ENCODE assay signal across 6 mouse cellular contexts in genomic region chr5:105148062-105148461, GRCm38 (mm10). TPM values are rescaled to one million over a fixed set of nuclear protein-coding genes. Genes with fewer than 3 reads are reported as not detected.
DNase-seq lines count a peak whose midpoint lies in the region; ATAC-seq and TF ChIP-seq lines count a peak whose summit lies in the region.
"Not testable (repeated sequence)": the region's sequence is repeated elsewhere in the genome, so short reads cannot be mapped to it uniquely, and the experiment has no call there.
"Had no signal": no experiment of that assay in that cellular context is flagged by ENCODE, and none has a peak within 500 bp of the region (broad histone marks: within the 10 kb centered on the region; RNA-seq: fewer than 3 reads in every experiment).

No protein-coding gene starts in this region.

- not testable (repeated sequence) for TF ChIP-seq CTCF in gastrocnemius, adult 2 months (IDR thresholded peaks at IDR 0.05)

- not testable (repeated sequence) for H3K4me3 ChIP-seq in gastrocnemius, adult 2 months

- ATAC-seq in common myeloid progenitor, adult 5-6 weeks (replicated peaks; ENCODE audit: low read depth, poor library complexity, severe bottlenecking), result peak; percentile 60; the same call in 1 of the 2 replicates
- peak; percentile 80 for ATAC-seq in granulocyte monocyte progenitor cell, adult 5-6 weeks (replicated peaks; ENCODE audit: poor library complexity, severe bottlenecking)
- ATAC-seq in hematopoietic stem cell, adult 5-6 weeks (replicated peaks in 1 of 2; ENCODE audit: insufficient read depth in 1 of 2, low FRiP score in 2 of 2, low TSS enrichment in 1 of 2, low read depth in 1 of 2, poor library complexity in 2 of 2, severe bottlenecking in 2 of 2), result peak; percentile 22 to 64; a peak in 1 of 4 replicates
- ATAC-seq in megakaryocyte progenitor cell, adult 5-6 weeks (replicated peaks; ENCODE audit: poor library complexity), result peak; percentile 60

- peak overlapping the region; percentile 58; the same call in 1 of the 2 replicates for H3K27ac ChIP-seq in gastrocnemius, adult 2 months

- not testable (repeated sequence) for DNase-seq in gastrocnemius, adult 2 months

- intact Hi-C loops in gastrocnemius, adult 2 months (cut with DNase I), result loop anchor here (10.0 kb wide), 1 partner anchor 163 kb away; the partner anchor contains the start of gene Abcg3

RNA-seq across cellular contexts. Expression of gene Gbp4, which starts 8.7 kb away (rescaled TPM):
- not detected in 2 replicates for total RNA-seq in common myeloid progenitor, adult 5-6 weeks (2017)
- 1 to 10 TPM; 1.2 to 2.7 TPM for total RNA-seq in gastrocnemius, adult 2 months (2021)
- not detected in 2 replicates for total RNA-seq in granulocyte monocyte progenitor cell, adult 5-6 weeks (2014; fragmentation: Nextera tagmentation)
- not detected in 2 replicates for total RNA-seq in granulocyte monocyte progenitor cell, adult 5-6 weeks (2017)
- total RNA-seq in hematopoietic stem cell, adult 5-6 weeks (2017), result 1.2 and 4.2 TPM in 2 replicates
- 0.12 and 0.15 TPM in 2 replicates for total RNA-seq in megakaryocyte progenitor cell, adult 5-6 weeks (2015)
- total RNA-seq in megakaryocyte progenitor cell, adult 5-6 weeks (2017), result 0.08 TPM in 1 of 2 replicates, not detected in the other
- total RNA-seq: MEL had no signal

RNA-seq across cellular contexts. Expression of gene Gbp8, which starts 8.7 kb away (rescaled TPM):
- 0.91 TPM in 1 of 2 replicates, not detected in the other for total RNA-seq in common myeloid progenitor, adult 5-6 weeks (2017)
- total RNA-seq in gastrocnemius, adult 2 months (2021), result not detected
- total RNA-seq in granulocyte monocyte progenitor cell, adult 5-6 weeks (2014; fragmentation: Nextera tagmentation), result not detected in 2 replicates
- total RNA-seq in granulocyte monocyte progenitor cell, adult 5-6 weeks (2017), result 0.34 TPM in 1 of 2 replicates, not detected in the other
- total RNA-seq in hematopoietic stem cell, adult 5-6 weeks (2017), result 6.6 and 9.1 TPM in 2 replicates
- total RNA-seq in megakaryocyte progenitor cell, adult 5-6 weeks (2015), result 0.78 TPM in 1 of 2 replicates, not detected in the other
- 0.14 and 0.46 TPM in 2 replicates for total RNA-seq in megakaryocyte progenitor cell, adult 5-6 weeks (2017)
- total RNA-seq: MEL had no signal

RNA-seq across cellular contexts. Expression of gene Gbp9, which starts 8.7 kb away (rescaled TPM):
- total RNA-seq in common myeloid progenitor, adult 5-6 weeks (2017), result 0.39 and 0.41 TPM in 2 replicates
- 1 to 10 TPM; 2.4 to 2.8 TPM for total RNA-seq in gastrocnemius, adult 2 months (2021)
- total RNA-seq in granulocyte monocyte progenitor cell, adult 5-6 weeks (2014; fragmentation: Nextera tagmentation), result not detected in 2 replicates
- total RNA-seq in granulocyte monocyte progenitor cell, adult 5-6 weeks (2017), result 0.26 and 1.9 TPM in 2 replicates
- 2.0 and 7.4 TPM in 2 replicates for total RNA-seq in hematopoietic stem cell, adult 5-6 weeks (2017)
- total RNA-seq in megakaryocyte progenitor cell, adult 5-6 weeks (2015), result 0.12 and 0.15 TPM in 2 replicates
- total RNA-seq in megakaryocyte progenitor cell, adult 5-6 weeks (2017), result 0.08 and 1.1 TPM in 2 replicates
